Mouse (Mus musculus) heart, postnatal 0 days (tissue): Measurements from ENCODE around the gene Acadsb.

Experiments used
- CTCF ChIP-seq: IDR thresholded peaks from 2 replicates; pipeline ENCODE4 v1.5.1; 2016; ENCODE audit warnings: antibody characterized with exemption, control low read depth, low read depth
- EP300 ChIP-seq: IDR thresholded peaks from 2 replicates; pipeline ENCODE4 v1.6.1; 2016; ENCODE audit warnings: antibody characterized with exemption, low read depth

GRCm38 (mm10) chr7:131371880-131372651, 38.3 kb upstream of the Acadsb start:
- no peak for TF ChIP-seq CTCF
- TF ChIP-seq EP300, result no peak
